Mouse (Mus musculus) hematopoietic stem cell, adult 5-6 weeks (primary cell): ENCODE data around the gene Tox4. TPM values are rescaled to one million over a fixed set of nuclear protein-coding genes. Genes with fewer than 3 reads are reported as not detected.
A peak's percentile ranks its signal among the peaks of the same experiment; 100 is the strongest.
"Not testable (repeated sequence)": the region's sequence is repeated elsewhere in the genome, so short reads cannot be mapped to it uniquely, and the experiment has no call there.

Experiments used
- ATAC-seq, 2 experiments: fragments of 125-278 bp in 1 of 2; replicated peaks in 1 of 2; 2 replicates each; pipeline ENCODE4 v1.8.0; 2016 to 2017; ENCODE audit warnings: inconsistent platforms in 2 of 2, mild to moderate bottlenecking in 2 of 2, moderate number of reproducible peaks in 2 of 2, low read depth in 1 of 2, moderate TSS enrichment in 1 of 2; ENCODE audit not compliant: low FRiP score in 2 of 2, poor library complexity in 2 of 2, severe bottlenecking in 2 of 2, insufficient read depth in 1 of 2, low TSS enrichment in 1 of 2
- total RNA-seq: library from RNA; stranded (forward); fragments of 172-1452, 232-1000 nt; gene quantifications from 2 replicates; pipeline ENCODE4 v1.2.3, GENCODE M21; 2017

Gene Tox4
- total RNA-seq, 1 experiment from 2014 or later = 55.6 TPM

DNA sequence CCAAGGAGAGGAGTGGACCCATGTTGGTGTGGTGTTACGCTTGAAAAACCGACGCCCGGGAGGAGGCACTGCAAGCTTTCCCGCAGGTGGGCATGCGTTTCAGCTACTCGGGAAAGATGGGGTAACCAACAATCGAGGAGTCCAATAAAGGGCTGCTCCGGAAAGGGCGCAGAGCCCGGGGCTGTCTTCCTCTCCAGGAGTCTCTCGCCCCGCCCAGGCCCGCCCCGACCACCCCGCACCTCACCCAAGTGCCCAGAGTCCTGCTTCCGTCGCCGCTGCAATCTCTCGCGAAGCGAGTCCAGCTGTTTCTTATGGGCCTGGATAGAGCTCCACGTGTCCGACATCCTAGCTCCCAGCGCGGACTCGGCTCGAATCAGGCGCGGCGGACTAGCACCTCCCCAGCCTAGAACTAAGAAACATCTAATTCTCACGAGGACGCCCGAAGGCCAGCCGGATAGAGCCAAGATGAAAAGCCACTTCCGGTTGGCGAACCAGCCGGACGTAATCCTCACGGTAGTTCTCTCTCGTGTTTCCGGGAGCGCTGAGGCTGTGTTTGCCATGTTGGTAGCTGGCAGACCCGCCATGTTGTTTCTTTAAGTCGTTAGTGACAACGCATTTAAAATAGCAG, 25.8 kb downstream of the Tox4 start, which contains the start of gene Mettl3:
Gene Mettl3 (minus strand): TSS at position 485 of the 628 bp plus-strand sequence.
- peak; percentile 95 to 96 for ATAC-seq

DNA sequence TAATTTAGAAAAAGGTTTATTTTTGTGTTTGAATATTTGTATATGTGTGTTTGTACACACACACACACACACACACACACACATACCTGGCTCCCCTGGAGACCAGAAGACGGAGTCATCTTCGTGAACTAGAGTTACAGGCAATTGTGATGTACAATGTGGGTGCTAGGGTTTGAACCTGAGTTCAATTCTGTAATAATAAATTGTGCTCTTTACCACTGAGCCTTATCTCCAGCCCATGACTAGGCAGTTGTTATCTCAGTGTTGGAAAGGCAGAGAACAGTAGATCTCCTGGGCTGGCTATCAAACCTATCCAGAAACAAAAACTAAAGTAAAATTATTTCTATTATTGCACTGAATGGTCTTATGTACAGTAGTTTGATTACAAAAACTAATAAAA, 27.2 kb downstream of the Tox4 start:
- no peak for ATAC-seq

DNA sequence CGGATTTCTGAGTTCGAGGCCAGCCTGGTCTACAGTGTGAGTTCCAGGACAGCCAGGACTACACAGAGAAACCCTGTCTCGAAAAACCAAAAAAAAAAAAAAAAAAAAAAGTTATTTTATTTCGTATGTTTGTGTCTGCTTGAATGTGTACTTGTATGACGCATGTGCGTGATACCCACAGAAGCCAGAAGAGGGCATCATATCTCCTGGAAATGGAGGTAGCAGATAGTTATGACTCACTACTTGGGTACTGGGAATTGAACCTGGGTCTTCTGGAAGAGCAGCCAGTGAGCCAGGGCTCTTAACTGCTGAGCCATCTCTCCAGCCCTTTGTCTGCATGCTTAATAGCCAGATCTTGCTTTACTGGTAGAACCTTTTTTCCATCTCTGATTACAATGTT, 31.4 kb downstream of the Tox4 start:
- ATAC-seq = not testable (repeated sequence)

DNA sequence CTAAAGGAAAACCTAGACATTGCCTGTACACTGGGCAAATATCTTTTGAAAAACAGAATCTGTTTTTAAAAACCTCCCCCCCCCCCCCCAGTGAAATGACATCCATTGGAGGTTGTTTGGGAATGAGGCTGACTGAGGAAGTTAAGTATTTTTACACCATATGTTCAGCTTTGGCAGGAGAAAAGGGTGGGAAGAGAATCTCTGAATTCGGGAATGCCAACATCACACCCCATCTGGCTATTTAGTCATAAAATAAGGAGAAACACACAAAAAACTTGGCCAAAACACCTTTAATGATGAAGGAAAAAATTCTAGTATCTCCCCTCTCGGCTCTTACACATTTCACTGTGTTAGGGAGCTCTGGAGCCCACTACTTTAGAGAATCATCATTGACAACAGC, 32.0 kb downstream of the Tox4 start:
- ATAC-seq = no peak

DNA sequence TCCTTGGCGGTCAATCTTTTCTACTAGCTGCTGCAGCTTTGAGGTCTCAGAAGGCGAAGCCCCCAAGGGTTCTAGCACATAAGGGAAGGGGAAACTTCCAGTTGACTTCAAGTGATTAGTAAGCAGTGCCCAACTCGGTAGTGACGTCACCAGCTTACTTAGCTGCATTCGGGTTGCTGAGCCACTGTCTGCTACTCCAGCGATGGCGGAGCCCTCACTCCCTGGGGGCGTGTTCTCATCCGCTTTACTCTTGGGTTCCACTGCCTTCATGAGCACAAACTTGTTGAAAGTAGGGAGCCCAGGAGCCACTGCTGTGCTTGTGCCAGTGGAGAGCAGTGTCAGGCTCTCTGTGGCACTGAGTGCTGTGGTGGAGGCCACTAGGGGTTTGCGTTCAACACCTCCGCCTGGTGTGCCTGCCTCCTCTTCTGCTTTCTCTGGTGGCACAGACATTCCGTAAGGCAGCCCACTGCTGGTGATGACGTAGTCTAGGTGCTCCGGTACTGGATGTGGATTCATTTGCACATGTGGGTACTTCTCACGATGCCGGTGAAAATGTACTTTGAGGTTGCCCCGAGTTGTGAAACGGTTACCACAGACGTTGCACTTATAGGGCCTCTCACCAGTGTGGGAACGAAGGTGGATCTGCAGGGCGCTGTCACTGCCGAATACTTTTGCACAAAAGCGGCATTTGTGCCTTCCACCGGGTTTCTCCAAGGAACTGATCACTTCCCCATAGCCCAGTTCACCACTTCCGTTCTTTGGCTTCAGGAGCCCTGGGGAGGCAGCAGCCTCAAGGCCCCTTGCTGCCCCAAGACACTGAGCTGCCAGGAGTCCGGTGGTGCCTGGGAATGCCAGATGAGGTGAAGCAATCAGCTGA, 35.2 kb downstream of the Tox4 start:
- ATAC-seq = peak in 1 of 2 experiments; percentile 47; a peak in 1 of 4 replicates

DNA sequence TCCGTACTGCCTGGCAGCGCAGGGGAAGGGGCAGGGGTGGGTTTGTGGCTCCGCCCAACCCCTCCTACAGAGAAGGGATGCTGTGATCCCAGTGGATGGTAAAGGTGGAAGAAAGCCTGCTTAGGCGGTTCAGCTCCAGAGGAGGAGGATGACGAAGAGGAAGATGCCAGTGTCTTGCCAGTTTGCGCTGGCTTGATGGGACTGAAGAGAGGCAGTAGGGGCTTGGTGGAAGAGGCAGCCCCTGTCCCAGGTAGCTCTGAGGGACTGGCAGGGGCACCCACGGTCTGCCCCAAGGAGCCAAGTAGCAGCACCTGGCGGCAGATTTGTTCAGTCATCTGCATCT, 35.8 kb downstream of the Tox4 start:
- no peak for ATAC-seq

DNA sequence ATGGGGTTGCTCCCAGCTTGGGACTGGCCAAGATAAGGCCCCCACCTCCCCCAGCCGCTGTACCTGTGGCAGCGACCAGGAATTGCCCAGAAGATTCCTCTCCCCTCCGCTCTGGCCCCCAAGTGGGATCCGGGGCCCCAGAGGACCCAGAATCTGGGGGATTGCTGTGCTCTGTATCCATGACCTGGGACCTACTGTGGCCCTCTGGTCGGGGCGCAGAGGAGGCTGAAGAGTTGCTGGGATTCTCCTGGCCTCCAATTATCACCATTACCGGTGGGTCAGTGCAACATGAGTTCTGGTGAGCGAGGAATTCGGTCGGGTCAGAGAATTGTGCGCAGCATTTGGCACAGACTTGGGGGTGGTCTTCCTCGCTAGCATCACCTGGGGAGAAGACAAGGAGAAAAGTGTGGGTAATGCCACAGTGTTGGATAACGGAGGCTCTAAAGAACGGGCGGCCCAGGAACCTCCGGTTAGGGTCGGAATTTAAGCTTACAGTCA, 36.4 kb downstream of the Tox4 start:
- ATAC-seq = no peak

DNA sequence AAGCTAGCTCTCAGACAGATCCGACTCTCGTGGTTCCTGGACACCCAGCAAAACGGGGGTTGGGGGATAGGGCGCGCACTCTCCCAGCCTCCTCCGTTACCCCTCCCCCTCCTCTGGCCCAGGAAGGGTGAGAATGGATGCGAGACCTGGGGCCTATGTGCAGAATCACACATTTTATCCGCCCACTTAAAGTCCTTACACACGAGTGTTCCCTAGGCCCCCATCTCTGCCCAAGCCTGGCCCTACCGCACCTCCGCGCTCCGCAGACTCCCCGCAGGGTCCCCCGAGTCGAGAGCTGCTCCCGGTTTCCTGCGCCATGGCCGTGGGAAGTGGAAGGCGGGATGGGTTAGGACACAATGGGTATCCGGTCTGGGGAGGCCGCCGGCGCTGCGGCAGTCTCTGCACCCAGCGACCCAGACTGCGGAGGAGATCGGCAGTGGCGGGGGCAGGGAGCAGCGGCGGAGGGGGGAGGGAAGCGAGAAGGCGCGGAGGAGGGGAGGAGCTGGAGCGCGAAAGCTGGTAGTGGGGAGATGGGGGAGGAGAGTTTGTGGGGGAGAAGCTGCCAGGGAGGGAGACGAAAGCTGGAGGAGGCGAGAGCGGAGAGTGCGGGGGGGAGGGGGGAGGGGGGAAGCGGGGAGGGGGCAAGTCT, 37.0 kb downstream of the Tox4 start:
- peak; percentile 40 to 51; a peak in 3 of 4 replicates for ATAC-seq

DNA sequence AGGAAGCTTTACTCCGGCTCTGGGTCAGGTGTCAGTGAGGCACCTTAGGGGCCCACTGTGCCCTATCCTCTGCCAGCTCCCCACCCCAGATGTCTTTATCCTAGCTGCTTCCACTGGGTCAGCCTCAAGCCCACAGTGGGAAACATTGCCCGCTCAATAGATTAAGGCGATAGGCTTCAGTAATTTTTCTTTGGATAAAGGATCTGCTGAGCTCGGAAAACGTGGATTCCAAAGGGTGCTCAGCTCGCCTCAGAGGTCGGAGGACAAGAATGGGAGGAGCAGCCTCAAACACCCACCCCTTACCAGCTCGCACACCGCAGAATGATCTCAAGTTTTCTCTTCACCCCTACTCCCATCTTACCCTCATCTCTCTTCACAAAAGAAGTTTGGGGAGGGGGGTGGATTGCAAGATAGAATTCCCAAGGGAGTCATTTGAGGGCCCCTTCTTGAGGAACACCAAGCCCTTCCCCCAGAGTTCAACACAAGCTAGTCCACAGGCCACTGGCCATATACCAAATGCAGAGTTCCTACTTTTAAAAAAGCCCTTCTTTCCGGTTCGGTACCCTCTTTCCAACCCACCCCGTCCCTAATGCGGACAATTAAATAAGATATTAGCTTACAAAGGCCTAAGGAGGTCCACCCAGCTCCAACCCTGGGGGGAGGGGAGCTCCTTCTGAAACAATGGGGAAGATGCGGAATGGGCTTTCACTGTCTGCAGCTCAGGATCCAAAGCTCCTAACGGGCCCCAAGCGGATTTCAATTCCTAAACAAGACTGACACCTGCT, 37.7 kb downstream of the Tox4 start:
- no peak; a peak in 1 of 4 replicates for ATAC-seq

DNA sequence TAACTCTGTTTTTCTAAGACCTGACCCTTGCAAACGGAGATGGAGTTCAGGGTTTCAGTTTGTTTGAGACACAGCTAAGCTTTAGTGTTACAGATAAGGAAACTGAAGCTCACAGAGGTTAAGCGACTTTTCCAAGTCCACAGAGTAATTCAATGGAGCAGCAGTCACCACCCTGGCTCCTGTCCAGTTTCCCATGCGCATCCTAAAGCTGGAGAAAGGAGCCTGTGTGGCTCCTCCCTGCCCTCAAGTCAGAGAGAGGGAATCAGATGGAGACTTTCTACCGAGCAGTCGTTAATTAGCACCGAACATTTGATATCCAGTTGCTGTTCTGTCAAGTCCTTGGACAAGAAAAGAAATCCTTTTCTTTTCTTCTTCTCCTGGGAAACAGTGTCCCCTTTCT, 40.4 kb downstream of the Tox4 start:
- ATAC-seq = no peak

DNA sequence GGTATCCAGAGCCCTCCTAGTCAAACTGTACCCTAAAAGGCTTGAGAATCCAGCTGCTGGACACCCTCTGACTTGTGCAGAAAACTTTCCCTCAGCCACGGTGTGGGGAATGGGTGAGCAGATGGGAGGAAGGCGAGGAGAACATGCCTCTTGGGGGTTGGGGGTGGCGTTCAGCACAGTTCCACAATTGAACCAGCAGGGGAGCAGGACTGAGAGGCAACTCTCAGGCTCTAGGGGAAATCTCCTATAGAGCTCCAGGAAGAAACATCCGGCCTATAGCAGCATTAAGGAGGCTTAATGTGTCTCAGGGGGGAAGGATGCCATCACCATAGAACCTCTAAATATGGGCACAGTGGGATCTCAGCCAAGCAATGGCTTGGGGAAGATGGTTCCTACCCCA, 46.9 kb downstream of the Tox4 start:
- ATAC-seq = peak in 1 of 2 experiments; percentile 56; a peak in 1 of 4 replicates

DNA sequence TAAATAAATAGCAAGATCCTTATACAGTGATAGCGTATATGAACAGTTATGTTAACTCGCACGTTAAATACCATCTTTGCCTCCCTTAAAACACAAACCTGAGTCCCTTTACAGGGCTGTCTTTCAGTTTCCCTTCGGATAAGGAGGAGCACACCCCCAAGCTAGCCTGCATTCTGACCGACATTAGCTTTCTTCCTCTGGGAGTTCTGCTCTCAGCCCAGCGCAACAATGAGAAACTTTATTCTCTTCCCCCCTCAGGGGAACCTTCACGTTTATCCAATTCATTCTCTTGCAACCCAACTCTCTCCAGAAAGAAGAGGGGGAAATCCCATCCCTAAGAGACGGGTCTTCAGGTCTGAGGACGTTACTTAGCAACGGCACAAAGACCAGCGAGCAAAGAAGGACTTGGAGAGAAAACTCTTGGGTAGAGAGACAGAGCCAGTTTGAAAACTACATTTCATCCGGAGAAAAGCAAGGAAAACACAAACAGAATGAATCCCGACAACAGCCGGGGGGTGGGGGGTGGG, 48.5 kb downstream of the Tox4 start:
- no peak for ATAC-seq

DNA sequence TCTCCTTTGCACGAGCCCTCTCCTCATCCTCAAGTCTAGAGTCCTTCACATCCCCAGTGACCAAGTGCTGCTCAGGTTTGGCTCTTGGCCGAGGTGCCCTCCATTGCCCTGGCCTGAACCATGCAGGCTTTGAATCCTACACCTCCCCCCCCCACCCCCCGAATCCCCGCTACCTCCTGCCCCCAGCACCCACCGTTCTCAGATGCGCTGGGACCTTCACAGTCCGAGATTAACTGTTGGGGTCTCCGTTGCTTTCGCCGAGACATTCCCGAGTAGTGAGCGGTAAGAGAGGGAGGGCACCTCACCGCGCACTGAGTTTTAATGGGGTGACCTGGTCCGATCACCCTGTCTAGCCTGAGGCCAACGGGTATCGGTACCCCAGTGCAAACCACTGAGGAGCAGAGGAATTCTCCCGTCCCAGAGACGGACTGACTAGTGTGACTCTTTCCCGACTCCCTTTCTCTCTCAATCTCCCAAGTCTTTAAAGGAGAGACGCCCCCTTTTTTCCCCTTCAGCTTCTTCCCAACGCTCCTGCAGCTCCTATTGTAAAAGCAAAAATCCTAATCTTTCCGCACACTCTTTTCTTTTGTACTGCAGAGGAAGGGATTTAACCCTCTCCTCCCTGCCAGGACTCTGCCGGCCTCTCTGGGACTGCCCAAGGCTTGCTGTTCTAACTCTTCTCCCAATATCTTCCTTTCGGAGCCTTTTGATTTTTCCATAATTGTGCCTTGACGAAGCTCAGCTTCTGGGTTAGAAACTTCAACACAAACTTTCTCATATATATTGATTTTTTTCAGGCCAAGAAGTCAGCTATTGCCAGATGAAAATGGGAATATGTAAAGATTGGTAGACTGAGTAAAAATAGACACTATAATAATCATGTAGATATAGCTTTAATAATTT, 49.2 kb downstream of the Tox4 start, which contains the start of gene Sall2:
Gene Sall2 (minus strand): TSS at position 853 of the 903 bp plus-strand sequence.
- ATAC-seq = no peak

DNA sequence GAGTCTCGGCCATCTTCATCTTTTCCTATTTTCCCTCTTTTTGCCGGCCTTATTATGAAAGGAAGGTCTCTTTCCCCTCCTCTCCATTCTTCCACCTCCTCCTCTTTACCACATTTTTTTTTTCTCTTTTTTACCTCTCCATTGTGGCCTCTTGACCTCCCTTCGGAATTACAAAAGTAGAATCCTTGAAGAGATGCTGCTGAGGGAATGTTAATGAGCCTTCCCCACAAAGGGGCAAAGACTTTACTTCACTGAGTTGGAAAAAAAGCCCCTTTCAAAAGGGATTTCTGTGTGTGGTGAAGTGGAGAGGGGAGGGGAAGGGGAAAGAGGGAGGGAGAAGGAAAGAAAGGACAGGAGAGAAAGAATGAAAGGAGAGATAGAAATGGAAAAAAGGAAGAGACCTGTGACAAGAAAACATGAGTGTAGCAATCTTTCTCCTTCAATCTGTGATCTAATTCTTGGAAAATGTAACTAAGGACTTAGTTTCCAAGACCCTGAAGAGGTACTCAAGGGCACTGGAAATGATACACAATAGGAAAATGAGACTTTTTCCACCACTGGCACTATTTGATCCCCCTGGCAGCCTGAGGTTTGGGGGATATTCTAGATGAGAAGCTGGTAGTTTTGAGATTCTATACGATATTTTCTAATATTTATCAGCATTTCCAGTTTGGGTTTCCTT, 52.3 kb downstream of the Tox4 start:
- ATAC-seq = no peak

DNA sequence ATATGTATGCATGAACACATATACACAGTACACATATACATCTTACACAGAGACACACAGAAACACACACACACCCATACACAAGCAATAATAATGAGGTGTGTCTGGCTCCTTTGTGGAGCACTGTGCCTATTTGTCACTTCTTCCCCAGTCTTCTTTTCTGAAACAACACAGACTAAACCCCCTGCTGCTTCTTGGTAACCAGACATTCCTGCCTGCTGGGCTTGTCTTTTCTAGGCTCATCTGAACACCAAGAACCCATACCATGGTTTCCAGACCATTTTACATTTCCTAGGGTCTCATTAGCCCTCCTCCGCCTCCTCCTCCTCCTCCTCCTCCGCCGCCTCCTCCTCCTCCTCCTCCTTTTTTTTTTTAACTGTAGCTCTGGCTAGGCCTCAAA, 53.2 kb downstream of the Tox4 start:
- ATAC-seq = no peak
